Mouse (Mus musculus): ENCODE data around the gene Rps27a.

DNA sequence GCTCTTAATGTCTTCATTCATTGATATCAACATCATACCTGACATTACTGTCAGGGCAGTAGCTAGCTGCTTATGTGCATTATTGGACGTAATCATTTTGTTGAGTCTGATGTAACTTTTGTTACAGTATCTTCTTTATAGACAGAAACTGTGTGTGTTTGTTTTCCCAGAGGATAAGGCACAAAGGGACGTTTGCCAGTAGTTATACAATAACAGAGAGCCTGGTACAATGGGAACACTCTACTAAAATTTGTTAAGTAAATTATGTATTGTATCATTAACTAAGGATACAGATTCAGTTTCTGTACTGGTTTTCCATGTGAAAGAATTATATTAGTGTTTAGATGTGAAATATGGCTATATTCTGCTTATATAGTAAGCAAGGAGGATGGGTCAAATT, 24.7 kb upstream of the Rps27a start:
- no peak for TF ChIP-seq CTCF (IDR thresholded peaks at IDR 0.05; ENCODE audit: insufficient read depth, low read length)
- TF ChIP-seq POLR2A (IDR thresholded peaks at IDR 0.05; ENCODE audit: borderline replicate concordance, extremely low read depth, low read depth, low read length) = no peak
